Mouse (Mus musculus): ENCODE data around the gene Ptrhd1. TPM values are rescaled to one million over a fixed set of nuclear protein-coding genes. Genes with fewer than 3 reads are reported as not detected.

Ptrhd1 gene
- total RNA-seq (2014; fragmentation: Nextera tagmentation) (7.1 and 7.3 TPM in 2 replicates), total RNA-seq (2017) (5.1 and 5.4 TPM in 2 replicates)

DNA sequence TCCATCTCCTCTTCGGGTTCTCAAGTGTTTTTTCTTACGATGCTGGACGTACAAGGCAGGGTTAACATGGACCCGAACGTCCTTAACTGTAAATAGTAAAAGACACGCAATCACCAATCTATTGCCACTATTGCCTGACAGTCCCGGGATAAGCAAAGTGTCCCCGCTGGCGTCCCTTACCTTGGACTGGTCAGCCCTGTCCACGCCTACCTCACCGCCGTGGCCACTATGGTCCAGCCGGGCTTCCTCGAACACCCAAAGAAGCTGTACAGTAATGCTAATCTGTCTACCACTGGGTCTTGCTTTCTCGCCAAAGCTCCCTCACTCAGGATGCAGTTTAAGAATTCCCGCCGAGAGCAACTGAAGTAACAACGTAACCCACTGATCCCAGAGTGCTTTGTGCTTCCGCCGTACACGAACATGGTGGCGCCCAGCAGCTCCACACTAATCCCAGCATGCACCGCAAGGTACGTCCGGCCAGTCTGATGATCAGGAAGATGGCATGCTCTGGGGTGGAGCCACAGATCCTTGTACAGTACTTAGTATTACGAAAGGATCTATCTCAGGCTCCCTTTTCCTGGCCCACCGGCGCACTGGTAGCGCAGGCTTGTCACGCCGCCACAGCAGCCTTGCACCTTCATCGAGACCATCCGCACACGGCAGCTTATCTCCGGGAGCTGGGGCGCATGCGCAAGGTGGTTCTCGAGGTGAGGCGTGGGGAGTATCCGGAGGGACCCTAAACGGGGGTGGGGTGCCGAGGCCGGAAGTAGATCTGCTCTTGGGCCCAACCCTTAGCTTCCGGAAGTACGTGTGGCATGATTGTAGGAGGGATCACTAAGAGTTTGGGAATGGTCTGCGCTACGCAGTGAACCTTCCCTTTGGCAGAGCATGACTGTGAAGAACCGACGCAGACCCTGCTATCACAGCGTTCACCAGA lies at the start of gene Ptrhd1, which contains the start of gene Cenpo:
TSS of gene Ptrhd1 (plus strand) at position 456 of the 937 bp plus-strand sequence.
TSS of gene Cenpo (minus strand) at position 723 of the 937 bp plus-strand sequence.
- ATAC-seq (replicated peaks; ENCODE audit: poor library complexity, severe bottlenecking), result peak; percentile 84

DNA sequence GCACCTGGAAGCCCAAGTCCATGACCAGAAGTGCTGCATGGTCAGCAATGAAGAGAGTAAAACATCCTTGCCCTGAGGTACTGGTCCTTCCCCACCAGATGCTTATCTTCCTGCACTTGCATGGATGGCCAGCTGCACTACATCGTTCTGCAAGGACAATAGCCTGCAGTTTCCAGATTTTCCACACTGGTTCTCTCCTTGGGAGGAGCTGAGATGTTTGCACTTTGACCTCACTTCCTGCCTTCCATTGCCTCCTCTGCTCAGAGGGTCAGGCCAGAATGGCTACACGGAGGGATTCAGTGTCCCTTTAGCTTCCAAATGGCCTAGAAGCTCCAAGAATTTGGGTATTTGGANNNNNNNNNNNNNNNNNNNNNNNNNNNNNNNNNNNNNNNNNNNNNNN lies 49.2 kb upstream of the Ptrhd1 start:
- ATAC-seq (replicated peaks; ENCODE audit: poor library complexity, severe bottlenecking), result no peak

DNA sequence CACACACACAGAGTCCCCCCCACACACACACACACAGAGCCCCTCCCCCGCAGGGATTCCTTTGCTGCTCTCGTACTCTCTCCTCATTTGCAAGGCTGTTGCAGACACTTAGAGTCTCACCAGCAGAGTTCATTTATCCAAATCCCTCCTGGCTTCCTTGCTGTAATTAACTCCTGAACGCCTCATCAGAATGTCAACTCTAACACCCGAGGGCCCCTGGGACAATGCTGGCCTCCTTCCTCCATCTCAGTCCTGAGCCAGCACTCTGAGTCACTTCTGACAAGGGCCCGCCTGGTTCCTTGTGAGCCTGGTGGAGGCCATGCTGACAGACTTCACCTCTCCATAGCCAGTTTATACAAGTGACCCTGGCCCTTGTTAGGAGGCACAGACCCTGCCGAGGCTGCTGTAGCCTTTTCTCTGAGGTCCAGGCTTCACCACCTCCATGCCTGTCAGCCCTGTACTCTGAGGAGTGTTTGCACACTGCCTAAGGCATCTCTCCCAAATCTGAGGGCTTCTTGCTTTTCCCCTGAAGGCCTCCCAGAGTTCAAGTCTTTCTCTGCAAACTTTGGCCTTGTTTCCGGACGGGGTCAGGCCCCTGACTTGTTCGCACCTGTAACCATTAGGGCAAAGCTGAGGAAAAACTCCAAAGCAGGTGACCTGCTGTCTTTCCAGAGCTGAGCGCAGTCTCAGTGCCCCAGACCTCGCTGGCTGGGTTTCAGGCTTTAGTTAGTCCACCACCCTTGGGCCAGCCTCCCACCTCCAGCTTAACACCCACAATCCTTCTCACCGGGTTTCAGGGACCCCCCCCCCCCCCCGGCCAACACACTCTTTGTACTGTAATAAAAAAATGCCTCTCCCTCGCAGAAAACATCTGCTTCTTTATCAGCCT lies 45.4 kb upstream of the Ptrhd1 start:
- peak; percentile 31 for ATAC-seq (replicated peaks; ENCODE audit: poor library complexity, severe bottlenecking)

DNA sequence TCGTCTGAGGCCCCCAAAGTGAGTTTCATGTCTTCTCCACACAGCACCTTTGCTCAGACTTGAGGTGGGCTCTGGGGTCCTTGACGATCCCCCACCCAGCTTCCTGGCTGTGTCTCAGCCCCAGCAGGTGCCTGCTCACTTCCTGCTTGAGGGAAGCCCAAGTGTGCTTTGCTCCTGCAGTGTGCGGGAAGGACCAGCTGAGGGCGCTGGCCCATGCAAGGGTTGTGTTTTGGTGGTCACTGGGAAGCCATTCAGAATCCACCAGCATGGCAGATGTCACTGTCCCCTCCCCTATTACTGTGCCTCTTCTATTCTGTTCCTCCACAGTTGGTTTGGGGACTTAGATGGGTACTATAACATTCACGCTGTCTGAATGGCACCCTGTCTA lies 44.8 kb upstream of the Ptrhd1 start:
- ATAC-seq (replicated peaks; ENCODE audit: poor library complexity, severe bottlenecking), result peak; percentile 80

DNA sequence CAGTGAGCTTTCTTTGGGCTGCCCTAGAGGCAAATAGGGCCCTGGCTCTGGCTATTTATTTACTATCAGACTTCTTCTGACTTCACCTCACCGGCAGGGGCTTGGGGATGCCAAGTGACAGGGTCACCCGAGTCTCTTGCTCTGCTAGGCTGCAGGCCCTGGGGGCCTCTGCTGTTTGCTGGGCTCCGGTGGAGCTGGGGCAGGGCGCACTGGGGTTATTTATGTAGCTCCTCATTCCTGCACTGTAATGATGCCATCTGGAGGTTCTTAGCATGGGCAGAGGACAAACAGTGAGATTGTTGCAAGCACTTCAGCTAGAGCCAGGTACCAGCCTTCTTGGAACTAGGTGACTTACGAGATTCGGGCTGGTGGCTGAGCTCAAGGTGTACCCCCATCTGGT lies 41.3 kb upstream of the Ptrhd1 start:
- ATAC-seq (replicated peaks; ENCODE audit: poor library complexity, severe bottlenecking), result no peak

DNA sequence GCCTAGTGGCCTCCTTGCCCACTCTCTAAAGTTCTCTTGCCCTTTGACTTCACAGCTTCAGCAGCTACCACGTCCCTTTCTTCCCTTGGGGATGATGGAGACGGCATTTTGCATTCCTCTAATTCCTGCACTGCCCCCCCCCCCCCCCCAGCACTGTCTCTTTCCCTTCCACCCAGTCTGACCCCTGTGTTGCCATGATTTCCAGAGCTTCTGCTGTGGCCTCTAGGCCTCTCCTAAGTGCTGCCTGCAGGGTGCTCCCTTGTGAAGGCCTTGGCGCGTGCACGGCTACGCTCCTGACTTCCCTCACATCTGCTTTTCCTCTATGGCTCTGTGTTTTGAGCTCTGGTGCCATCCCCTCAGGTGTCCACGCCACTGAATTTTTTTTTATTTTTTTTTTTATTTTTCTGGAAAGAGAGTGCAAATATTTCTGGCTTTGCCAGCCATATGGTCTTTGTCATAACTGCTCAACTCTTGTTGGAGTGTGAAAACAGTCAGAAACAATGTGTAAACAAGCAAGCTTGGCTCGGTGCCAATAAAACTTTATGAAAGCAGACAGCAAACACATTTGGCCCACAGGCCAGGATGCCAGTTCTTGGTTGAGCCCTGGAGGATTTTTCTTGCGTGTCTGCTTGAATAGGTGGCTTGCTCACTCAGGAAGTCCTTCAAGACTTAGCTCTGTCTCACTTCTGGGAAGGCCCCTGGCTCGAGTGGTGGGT lies 40.6 kb upstream of the Ptrhd1 start:
- no peak for ATAC-seq (replicated peaks; ENCODE audit: poor library complexity, severe bottlenecking)

DNA sequence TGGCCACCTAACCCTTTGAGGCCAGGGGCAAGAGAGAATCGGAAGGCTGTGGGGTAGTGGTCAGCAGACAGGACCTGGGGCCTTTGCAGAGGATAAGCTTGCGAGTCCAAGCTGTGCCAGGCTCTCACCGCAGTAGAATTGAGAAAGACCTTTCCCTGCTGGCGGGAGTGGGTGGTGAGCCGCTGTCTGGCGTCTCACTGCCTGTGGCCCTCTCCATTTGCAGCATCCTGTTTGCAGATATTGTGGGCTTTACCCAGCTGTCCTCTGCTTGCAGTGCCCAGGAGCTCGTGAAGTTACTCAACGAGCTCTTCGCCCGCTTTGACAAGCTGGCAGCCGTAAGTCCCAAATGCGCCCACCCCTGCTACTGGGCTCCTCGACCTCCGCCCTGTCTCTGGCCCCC lies 39.2 kb upstream of the Ptrhd1 start:
- ATAC-seq (replicated peaks; ENCODE audit: poor library complexity, severe bottlenecking), result peak; percentile 76

DNA sequence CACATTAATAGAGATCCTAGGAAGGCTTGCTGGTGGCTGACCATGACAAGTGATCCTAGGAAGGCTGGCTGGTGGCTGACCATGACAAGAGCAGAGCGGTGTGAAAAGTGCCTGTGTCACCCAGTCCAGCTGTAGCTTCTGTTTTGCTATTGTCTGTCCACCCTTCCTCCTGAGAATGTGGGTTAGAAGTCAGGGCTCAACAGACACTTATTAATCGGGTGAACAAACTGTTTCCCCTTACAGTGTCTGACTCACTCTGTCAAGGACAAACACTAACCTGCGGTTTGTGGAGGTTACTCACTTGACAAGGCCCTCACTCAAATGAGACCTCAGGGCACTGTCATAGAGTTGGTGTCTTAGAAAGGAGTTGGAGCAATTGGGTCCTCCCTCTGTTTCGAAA lies 35.1 kb upstream of the Ptrhd1 start:
- no peak for ATAC-seq (replicated peaks; ENCODE audit: poor library complexity, severe bottlenecking)

DNA sequence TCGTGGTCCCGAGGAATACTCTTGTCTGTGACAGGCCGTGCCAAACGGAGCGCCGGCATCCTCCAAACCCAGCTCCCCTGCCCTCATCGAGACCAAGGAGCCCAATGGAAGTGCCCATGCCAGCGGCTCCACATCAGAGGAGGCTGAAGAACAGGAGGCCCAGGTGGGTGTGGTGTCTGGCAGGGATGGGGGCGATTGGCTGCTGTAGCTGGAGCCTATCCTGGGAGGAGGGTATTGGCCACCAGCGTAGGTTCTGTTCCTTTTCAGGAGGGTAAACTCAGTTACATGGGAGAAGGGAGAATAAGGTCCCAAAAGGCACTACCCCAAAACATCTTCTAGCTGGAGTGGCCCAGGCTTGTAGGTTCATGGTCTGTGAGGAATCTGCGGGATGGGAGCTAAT lies 34.6 kb upstream of the Ptrhd1 start:
- no peak for ATAC-seq (replicated peaks; ENCODE audit: poor library complexity, severe bottlenecking)

DNA sequence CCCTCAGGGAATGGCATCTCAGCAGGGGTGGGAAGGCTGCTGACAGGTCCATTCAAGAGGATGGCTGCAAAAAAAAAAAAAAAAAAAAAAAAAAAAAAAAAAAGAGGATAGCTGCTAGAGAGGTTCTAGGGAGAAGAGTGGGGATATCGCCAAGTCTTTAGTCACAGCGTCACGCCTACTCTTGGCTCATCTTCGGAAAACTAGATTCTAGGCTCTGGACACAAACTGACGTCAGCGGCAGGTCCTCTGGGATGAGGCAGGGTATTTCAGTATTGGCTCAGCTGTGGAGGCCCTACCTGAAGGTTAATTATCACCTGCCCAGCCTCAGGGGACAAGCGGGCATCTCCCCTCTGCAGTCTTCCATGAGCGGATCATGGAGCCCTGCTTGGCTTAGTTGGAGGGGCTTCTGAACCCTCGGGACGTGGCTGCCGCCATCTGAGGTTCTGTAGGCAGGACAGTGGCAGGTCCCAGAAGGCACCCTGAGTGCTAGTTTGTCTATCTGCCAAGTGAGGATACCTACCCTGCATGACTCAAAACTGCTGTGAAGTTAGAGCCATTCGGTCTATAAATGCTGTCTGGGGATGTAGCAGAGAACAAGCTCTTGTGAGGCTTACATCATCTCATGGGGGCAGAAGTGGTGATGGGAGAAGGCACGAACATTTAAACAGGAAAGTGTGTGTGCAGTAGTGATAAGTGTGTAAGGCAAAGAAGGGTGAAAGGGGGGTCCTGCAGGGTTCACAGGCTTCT lies 32.2 kb upstream of the Ptrhd1 start:
- no peak for ATAC-seq (replicated peaks; ENCODE audit: poor library complexity, severe bottlenecking)

DNA sequence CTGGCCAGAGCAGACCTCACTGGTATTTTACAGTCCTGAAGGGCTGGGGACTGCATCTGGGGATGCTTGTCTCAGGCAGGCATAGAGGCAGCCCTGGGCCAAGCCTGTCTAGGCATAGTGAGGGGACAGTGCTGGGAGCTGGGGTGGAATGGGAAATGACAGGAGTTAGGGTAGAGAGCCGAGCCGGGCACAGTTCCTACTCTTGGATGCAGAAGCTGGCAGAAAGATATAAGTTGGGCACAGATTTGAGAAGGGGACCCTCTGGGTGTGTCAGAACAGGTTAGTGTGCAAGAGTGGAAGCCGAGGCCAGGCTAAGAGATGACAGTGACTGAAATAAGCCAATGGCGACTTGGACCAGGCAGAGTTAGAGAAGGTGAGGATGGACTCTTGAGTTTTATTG lies 31.6 kb upstream of the Ptrhd1 start:
- ATAC-seq (replicated peaks; ENCODE audit: poor library complexity, severe bottlenecking), result no peak

DNA sequence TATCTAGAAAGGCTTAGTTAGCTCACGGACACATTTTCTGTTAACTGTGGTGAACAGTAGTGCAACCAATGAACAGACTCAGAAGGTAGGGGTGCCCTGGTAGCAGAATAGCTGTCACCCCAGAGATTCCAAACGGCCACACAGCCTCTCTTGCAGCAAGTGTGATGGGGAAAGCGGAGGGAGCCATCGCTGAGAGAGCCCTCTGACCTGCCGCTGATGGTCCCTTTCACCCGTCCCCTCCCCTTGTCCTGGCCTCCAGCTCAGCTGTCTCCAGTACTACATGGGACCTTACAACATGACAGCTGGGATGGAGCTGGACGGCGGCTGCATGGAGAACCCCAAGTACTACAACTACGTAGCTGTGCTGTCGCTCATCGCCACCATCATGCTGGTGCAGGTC lies 27.7 kb upstream of the Ptrhd1 start:
- no peak for ATAC-seq (replicated peaks; ENCODE audit: poor library complexity, severe bottlenecking)

DNA sequence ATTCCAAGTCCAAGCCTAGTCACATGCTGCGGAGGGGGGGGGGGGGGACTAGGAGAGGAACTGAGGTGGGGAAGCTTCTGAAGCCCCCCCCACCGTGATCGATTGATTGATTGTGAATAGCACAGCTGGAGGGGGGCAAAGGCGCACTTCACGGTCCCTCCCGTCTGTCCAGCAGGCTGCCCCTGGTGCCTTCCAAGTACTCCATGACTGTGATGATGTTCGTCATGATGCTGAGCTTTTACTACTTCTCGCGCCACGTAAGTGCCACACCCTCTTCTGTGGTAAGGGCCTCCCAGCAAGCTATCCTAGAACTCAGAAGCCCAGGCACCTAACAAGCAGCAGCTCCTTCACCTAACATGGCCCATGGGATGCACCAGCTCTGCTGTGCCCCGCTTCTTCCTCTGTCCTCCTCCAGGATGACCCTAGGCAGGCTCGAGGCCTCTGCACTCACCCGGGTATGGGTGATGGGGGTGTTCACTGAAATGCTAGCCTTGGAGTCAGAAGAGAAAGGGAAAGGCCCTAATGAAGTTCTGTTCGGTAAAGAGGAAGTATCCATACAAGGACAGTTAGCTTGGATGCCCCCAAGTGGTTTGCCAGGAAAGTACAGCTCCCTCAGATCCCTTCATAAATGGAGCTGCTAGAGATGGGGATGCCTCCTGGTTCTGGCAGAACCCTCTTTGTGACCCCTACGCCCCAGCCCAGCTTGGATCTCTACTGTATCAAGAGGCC lies 25.3 kb upstream of the Ptrhd1 start:
- ATAC-seq (replicated peaks; ENCODE audit: poor library complexity, severe bottlenecking), result peak; percentile 84

DNA sequence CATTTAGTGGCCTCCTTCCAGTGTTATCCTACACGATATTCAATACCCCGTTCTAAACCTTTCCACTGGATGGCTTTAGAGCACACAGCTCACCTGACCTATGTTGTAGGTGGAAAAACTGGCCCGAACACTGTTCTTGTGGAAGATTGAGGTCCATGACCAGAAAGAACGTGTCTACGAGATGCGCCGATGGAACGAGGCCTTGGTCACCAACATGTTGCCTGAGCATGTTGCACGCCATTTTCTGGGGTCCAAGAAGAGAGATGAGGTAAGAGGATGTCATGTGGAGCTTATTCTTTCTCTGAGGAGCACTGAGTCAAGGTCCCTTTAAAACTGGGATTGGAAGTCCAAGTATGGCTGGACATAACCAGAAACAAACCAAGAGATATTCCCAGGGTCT lies 24.6 kb upstream of the Ptrhd1 start:
- no peak for ATAC-seq (replicated peaks; ENCODE audit: poor library complexity, severe bottlenecking)

DNA sequence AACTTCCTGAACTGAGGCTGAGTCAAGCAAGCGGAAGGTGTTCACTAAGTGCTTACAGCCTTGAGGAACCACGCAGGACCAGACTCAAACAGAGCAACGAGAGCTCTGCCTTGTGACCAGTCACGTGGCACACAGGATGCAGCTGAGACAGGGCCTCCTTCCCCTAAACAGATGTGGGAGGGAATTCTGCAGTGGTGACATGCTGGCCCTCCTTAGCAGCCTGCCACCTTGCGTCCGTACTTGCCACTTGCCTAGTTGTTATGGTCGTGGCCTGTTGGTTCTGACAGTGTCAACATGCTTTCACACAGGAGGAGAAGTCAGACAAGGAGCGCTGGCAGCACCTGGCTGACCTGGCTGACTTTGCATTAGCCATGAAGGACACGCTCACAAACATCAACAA lies 22.7 kb upstream of the Ptrhd1 start:
- ATAC-seq (replicated peaks; ENCODE audit: poor library complexity, severe bottlenecking), result peak; percentile 78

DNA sequence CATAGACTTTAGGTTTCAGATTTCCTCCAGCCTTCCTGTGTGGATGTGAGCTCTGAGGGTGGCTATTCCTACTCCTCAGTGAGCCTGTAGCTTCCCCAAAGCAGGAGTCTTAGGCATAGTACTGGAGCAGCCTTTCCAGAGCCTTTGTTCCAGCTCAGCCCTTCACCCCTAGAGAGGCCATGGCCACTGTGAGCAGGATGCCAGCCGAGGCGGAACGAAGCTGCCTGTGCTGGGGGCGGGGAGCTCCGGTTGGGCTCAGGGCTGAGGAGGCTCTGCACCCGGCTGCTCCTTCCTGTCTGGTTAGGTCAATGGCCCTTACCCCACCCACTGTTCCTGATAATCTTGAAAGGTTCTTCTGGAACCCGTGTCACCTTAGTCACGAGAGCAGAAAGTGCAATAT lies 20.9 kb upstream of the Ptrhd1 start:
- ATAC-seq (replicated peaks; ENCODE audit: poor library complexity, severe bottlenecking), result no peak

DNA sequence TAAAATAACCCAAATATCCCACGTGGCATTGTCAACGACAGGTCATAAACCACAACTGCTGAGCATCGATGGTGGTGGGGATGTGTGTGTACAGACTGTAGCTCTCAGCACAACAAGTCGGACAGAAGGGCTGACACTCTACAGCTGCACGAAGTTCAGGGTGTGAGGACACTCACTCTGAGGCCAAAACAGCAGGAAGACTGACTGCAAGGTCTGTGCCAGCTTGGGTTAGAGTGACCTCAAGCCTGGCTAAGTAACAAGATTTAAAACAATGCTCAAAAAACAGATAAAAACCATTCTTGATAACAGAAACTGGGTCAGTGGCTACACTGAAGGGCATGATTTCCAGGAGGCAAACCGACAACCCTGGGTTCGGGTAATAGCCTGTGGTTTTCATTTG lies 3.7 kb upstream of the Ptrhd1 start:
- ATAC-seq (replicated peaks; ENCODE audit: poor library complexity, severe bottlenecking), result no peak

DNA sequence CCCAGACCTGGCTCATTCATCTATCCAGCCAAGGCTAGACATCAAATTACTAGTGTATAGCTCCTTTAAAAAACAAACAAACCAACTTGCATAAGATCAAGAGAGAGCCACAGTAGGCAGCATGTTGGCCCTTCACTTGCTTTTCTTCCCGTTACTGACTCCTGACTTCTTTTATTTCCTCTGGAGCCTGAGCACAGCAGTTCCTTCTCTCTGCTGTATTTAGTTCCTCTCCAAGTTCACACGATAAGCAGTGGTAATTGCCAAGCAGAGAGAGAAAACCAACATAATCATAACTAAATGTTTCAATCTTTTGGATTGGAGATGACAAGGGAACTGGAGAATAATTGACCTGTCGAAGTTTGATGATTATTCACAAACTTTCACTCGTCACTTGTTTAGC lies 1.1 kb upstream of the Ptrhd1 start:
- ATAC-seq (replicated peaks; ENCODE audit: poor library complexity, severe bottlenecking), result no peak

DNA sequence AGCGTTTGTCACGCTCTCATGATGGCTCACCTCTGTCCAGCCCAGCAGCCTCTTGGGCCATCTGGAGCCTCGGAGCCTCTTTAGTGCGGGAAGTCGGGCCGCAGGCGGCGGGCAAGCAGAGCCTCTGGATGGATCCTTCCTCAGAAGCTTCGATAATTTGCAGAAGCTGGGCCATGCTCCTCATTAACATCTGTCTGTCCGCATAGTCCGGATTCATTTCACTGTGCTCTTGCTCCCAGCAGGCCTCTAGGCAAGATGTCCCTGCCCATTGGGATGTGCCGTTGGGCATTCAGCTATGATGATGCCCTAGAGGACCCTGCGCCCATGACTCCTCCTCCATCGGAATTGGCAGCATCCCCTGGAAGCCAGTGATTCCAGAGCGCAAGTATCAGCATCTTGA lies 3.7 kb downstream of the Ptrhd1 start:
- no peak for ATAC-seq (replicated peaks; ENCODE audit: poor library complexity, severe bottlenecking)

All from granulocyte monocyte progenitor cell, adult 5-6 weeks (primary cell).